In the genomic region with DNA sequence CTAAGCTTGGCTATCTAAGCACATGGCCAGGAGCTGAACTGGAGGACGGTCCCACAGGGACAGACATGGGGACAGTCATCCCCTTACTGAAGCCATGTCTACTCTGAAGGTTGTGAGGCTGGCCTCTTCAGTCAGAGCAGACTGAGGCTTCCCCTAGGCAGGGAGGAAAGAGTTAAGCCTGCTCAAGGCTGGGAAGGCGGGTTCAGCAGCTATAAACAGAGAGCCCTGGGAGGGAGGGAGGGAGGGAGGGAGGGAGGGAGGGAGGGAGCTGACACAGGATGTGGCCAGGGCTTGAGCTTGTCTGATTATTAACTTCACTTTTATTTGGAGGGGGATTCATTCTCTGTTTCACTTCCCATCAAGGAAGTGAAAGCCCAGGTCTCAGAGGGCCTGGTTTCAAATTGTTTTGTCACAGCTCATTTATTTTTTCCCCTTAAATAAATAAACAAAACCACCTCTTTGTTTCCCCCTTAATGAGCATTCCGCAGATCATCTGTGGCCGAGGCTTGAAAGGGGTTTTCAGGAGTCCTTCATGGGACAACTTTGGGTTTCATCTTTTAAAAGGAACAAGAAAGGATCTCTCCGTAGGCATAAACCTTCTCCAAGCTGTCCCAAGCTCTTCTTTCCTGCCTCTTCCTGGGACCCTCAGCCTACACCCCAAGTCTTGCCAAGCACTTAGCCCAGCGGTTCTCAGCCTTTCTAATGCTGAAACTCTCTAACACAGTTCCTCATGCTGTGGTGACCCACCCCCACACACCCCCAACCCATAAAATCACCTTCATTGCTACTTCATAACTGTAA, we compare ENCODE assay signal across 8 mouse cellular contexts. TPM values are rescaled to one million over a fixed set of nuclear protein-coding genes. Genes with fewer than 3 reads are reported as not detected.
DNase-seq lines count a peak whose midpoint lies in the region; ATAC-seq and TF ChIP-seq lines count a peak whose summit lies in the region.

No protein-coding gene starts in this region.

- peak overlapping the region; percentile 46 for H3K27ac ChIP-seq in cerebellum, adult 2 months (ENCODE audit: insufficient read depth, low read length)
- peak overlapping the region; percentile 91 for H3K27ac ChIP-seq in limb, embryonic 11.5 days (replicated peaks; ENCODE audit: low read depth, low read length)
- H3K27ac ChIP-seq in midbrain, embryonic 16.5 days (ENCODE audit: low read length) = peak overlapping the region; percentile 94

- H3K9me3 ChIP-seq in limb, embryonic 11.5 days (ENCODE audit: control insufficient read depth, low read length) = no peaks in the 10 kb centered on the region
- H3K9me3 ChIP-seq in midbrain, embryonic 16.5 days (replicated peaks; ENCODE audit: control insufficient read depth, low read length, poor library complexity, severe bottlenecking) = no peaks in the 10 kb centered on the region

- no peak for DNase-seq in cerebellum, adult 2 months
- no peak for DNase-seq in cerebellum, adult 18-20 months
- peak; percentile 68 for DNase-seq in embryo, embryonic 9.5 days (ENCODE audit: extremely low spot score)
- DNase-seq in limb, embryonic 11.5 days (ENCODE audit: low spot score) = peak; percentile 62
- DNase-seq in yolk sac, embryonic 10.5 days (ENCODE audit: low spot score) = peak; percentile 85
- no peak for DNase-seq in right cerebral cortex, postnatal 14 days

- no peak overlapping the region for H3K4me3 ChIP-seq in cerebellum, adult 2 months (replicated peaks; ENCODE audit: insufficient read depth, low read depth, low read length)
- H3K4me3 ChIP-seq in limb, embryonic 11.5 days (ENCODE audit: low read depth, low read length) = no peak overlapping the region
- H3K4me3 ChIP-seq in midbrain, embryonic 16.5 days (ENCODE audit: low read depth, low read length) = no peak overlapping the region

- peak overlapping the region; percentile 54; the same call in 1 of the 2 replicates for H3K9ac ChIP-seq in limb, embryonic 11.5 days (ENCODE audit: low read length)
- 0 out of 2 replicates have a peak overlapping the region, but pooled peaks have one; percentile 25 for H3K9ac ChIP-seq in midbrain, embryonic 16.5 days (ENCODE audit: low read depth, low read length)

- H3K27me3 ChIP-seq in cerebellum, adult 2 months (ENCODE audit: control insufficient read depth, insufficient read depth, low read length) = no peaks in the 10 kb centered on the region
- no peaks in the 10 kb centered on the region for H3K27me3 ChIP-seq in limb, embryonic 11.5 days (ENCODE audit: control insufficient read depth, insufficient read depth, low read length)
- no peaks in the 10 kb centered on the region for H3K27me3 ChIP-seq in midbrain, embryonic 16.5 days (ENCODE audit: control insufficient read depth, insufficient read depth, low read depth, low read length)

- no peaks in the 10 kb centered on the region for H3K36me3 ChIP-seq in limb, embryonic 11.5 days (ENCODE audit: control insufficient read depth, insufficient read depth, low read length)
- H3K36me3 ChIP-seq in midbrain, embryonic 16.5 days (ENCODE audit: control insufficient read depth, insufficient read depth, low read length) = no peaks in the 10 kb centered on the region

- peak; percentile 51 for ATAC-seq in hematopoietic stem cell, adult 5-6 weeks (replicated peaks in 1 of 2; ENCODE audit: insufficient read depth in 1 of 2, low FRiP score in 2 of 2, low TSS enrichment in 1 of 2, low read depth in 1 of 2, poor library complexity in 2 of 2, severe bottlenecking in 2 of 2)
- no peak for ATAC-seq in limb, embryonic 11.5 days (ENCODE audit: insufficient number of reproducible peaks, low FRiP score, low TSS enrichment, low read depth)
- 0 out of 2 replicates have a peak, but pooled peaks have one; percentile 14 for ATAC-seq in midbrain, embryonic 16.5 days

- WGBS in cerebellum, adult 2 months = 60% methylated on average over 6 of the region's 6 CpGs
- WGBS in limb, embryonic 11.5 days = 6% methylated on average over 6 of the region's 6 CpGs
- WGBS in midbrain, embryonic 16.5 days = 5% methylated on average over 5 of the region's 6 CpGs

- H3K4me2 ChIP-seq in limb, embryonic 11.5 days (ENCODE audit: low read depth, severe bottlenecking) = peak overlapping the region; percentile 20; the same call in 1 of the 2 replicates
- H3K4me2 ChIP-seq in midbrain, embryonic 16.5 days (ENCODE audit: low read length) = peak overlapping the region; percentile 82

- TF ChIP-seq CTCF in cerebellum, adult 2 months (IDR thresholded peaks at IDR 0.05; ENCODE audit: borderline replicate concordance, insufficient read depth, low read depth, low read length) = no peak

- TF ChIP-seq POLR2A in cerebellum, adult 2 months (IDR thresholded peaks at IDR 0.05; ENCODE audit: borderline replicate concordance, insufficient read depth, low read length) = no peak

- H3K4me1 ChIP-seq in cerebellum, adult 2 months (ENCODE audit: control insufficient read depth, insufficient read depth, low read length) = peaks cover 3% of the 10 kb centered on the region
- peaks cover 26% of the 10 kb centered on the region for H3K4me1 ChIP-seq in limb, embryonic 11.5 days (ENCODE audit: control insufficient read depth, insufficient read depth, low read length)
- peaks cover 21% of the 10 kb centered on the region for H3K4me1 ChIP-seq in midbrain, embryonic 16.5 days (ENCODE audit: control insufficient read depth, insufficient read depth, low read length)

RNA-seq across cellular contexts. Expression of a gene that starts 17.9 kb away (rescaled TPM):
- polyA plus RNA-seq in cerebellum, adult 2 months (2012; rRNA removed) = 20.4 and 23.2 TPM in 2 replicates
- total RNA-seq in hematopoietic stem cell, adult 5-6 weeks (2017) = 17.7 and 19.0 TPM in 2 replicates
- polyA plus RNA-seq in limb, embryonic 11.5 days (2014; fragmentation: Nextera tagmentation; extraction: Ambion mirVana) = 140 and 149 TPM in 2 replicates
- polyA plus RNA-seq in midbrain, embryonic 16.5 days (2015; fragmentation: Nextera tagmentation; extraction: Ambion mirVana) = 26.5 and 29.9 TPM in 2 replicates

Comparison
In these comparisons a context has a peak if more than half of its experiments do, and no peak if none do; other contexts are left out.
1. DNase-seq: peak in embryo, embryonic 9.5 days (single experiment), limb, embryonic 11.5 days (single experiment) and yolk sac, embryonic 10.5 days (single experiment); none in cerebellum, adult 2 months (0 of 2), cerebellum, adult 18-20 months (0 of 2) and right cerebral cortex, postnatal 14 days (single experiment).
2. Peak in every context shown above with its lines, with median percentiles within 50 percentile points of each other: H3K27ac ChIP-seq.